Mouse (Mus musculus) cerebellum, postnatal 25 days (tissue): ENCODE results near the gene Rps15.
A peak's percentile ranks its signal among the peaks of the same experiment; 100 is the strongest.

Source experiments
- DNase-seq, 2 experiments: peaks; one replicate each; pipeline ENCODE4 v3.0.0; 2021; ENCODE audit warnings: mixed read lengths in 2 of 2

The Rps15 gene

GRCm38 (mm10) chr10:80315315-80315714 lies 23.1 kb downstream of the Rps15 start:
- peak in 1 of 2 experiments; percentile 37 for DNase-seq

GRCm38 (mm10) chr10:80316359-80316781 lies 24.1 kb downstream of the Rps15 start:
- peak; percentile 47 to 56 for DNase-seq

- DNase-seq: no peak
Measured at GRCm38 (mm10) chr10:80317011-80317410, 24.8 kb downstream of the Rps15 start.

GRCm38 (mm10) chr10:80320340-80320760 lies 28.1 kb downstream of the Rps15 start, which contains the start of gene 2310011J03Rik:
Gene 2310011J03Rik, minus strand, starts transcription at chr10:80320537.
- peak; percentile 89 to 94 for DNase-seq

- no peak for DNase-seq
Measured at GRCm38 (mm10) chr10:80321014-80321669, 28.9 kb downstream of the Rps15 start.

- peak in 1 of 2 experiments; percentile 43 for DNase-seq
Measured at GRCm38 (mm10) chr10:80321670-80322581, 29.7 kb downstream of the Rps15 start.

GRCm38 (mm10) chr10:80322811-80323211 lies 30.6 kb downstream of the Rps15 start:
- DNase-seq: peak; percentile 46 to 57

GRCm38 (mm10) chr10:80323261-80324119 lies 31.2 kb downstream of the Rps15 start:
- peak; percentile 73 to 84 for DNase-seq

- DNase-seq: peak in 1 of 2 experiments; percentile 37
Measured at GRCm38 (mm10) chr10:80324120-80325037, 32.1 kb downstream of the Rps15 start.

- DNase-seq: peak in 1 of 2 experiments; percentile 44
Measured at GRCm38 (mm10) chr10:80325045-80325444, 32.8 kb downstream of the Rps15 start.

GRCm38 (mm10) chr10:80329273-80330081 lies 37.2 kb downstream of the Rps15 start, which contains the start of the genes Pcsk4 and Reep6:
Gene Pcsk4, minus strand, starts transcription at chr10:80329498.
Gene Reep6, plus strand, starts transcription at chr10:80329953.
- DNase-seq: peak; percentile 95 to 97

- DNase-seq: no peak
Measured at GRCm38 (mm10) chr10:80330084-80330483, 37.8 kb downstream of the Rps15 start.

GRCm38 (mm10) chr10:80330888-80331287 lies 38.6 kb downstream of the Rps15 start:
- no peak for DNase-seq

- no peak for DNase-seq
Measured at GRCm38 (mm10) chr10:80331636-80332524, 39.6 kb downstream of the Rps15 start.

- DNase-seq: peak; percentile 65 to 67
Measured at GRCm38 (mm10) chr10:80332525-80332989, 40.3 kb downstream of the Rps15 start.

GRCm38 (mm10) chr10:80336263-80336662 lies 44.0 kb downstream of the Rps15 start:
- DNase-seq: no peak

GRCm38 (mm10) chr10:80339941-80340750 lies 47.9 kb downstream of the Rps15 start:
- DNase-seq: peak; percentile 90 to 93

GRCm38 (mm10) chr10:80341026-80341425 lies 48.8 kb downstream of the Rps15 start:
- DNase-seq: no peak
